Comparison of ENCODE assay signal across 9 mouse cellular contexts in the genomic region with DNA sequence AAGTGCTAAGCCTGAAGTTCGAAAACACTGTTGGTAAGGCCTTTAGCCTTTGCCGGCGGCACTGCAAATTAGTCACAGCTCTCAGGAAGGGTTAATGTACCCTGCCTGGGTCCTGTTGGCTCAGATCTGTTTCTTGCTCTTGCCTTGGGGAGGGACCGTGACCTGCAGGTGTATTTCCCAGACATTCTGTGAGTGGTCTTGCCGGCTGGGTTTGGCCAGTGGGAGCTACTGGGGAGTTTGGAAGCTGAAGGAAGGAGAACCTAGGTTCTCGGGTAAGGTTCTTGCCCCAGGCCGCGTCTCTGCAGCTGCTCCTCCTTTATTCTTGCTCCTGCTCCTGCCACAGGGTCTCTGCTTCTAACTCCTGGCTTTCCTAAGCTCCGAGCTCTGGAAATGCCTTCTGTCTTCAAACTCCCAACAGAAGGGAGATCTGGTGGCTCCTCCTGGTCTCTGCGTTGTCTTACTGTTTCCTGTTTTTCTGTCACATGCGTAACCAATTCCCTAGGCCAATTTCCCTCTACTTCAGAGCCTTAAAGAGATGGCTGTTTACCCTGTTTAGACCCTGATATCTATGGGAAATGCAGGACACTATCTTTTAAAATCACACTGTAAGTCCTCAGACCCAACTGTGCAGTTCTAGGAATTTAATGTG. TPM values are rescaled to one million over a fixed set of nuclear protein-coding genes. Genes with fewer than 3 reads are reported as not detected.
DNase-seq lines count a peak whose midpoint lies in the region; ATAC-seq lines count a peak whose summit lies in the region.
"Had no signal": no experiment of that assay in that cellular context is flagged by ENCODE, and none has a peak within 500 bp of the region (broad histone marks: within the 10 kb centered on the region; RNA-seq: fewer than 3 reads in every experiment).

No protein-coding gene starts in this region.

- peak overlapping the region; percentile 100 for H3K4me3 ChIP-seq in erythroblast, embryonic 14.5 days (replicated peaks)
- peak overlapping the region; percentile 9 for H3K4me3 ChIP-seq in lung, embryonic 16.5 days (ENCODE audit: low read length)
- H3K4me3 ChIP-seq in intestine, embryonic 16.5 days (ENCODE audit: low read length): 0 out of 2 replicates have a peak overlapping the region, but pooled peaks have one; percentile 9
- H3K4me3 ChIP-seq in stomach, embryonic 14.5 days (ENCODE audit: low read depth, low read length): no peak overlapping the region

- no peaks in the 10 kb centered on the region for H3K27me3 ChIP-seq in erythroblast, embryonic 14.5 days (ENCODE audit: control insufficient read depth)
- H3K27me3 ChIP-seq in lung, embryonic 16.5 days (ENCODE audit: control insufficient read depth, insufficient read depth, low read depth, low read length): no peaks in the 10 kb centered on the region
- H3K27me3 ChIP-seq in intestine, embryonic 16.5 days (replicated peaks; ENCODE audit: control insufficient read depth, insufficient read depth, low read length): no peaks in the 10 kb centered on the region
- no peaks in the 10 kb centered on the region for H3K27me3 ChIP-seq in stomach, embryonic 14.5 days (ENCODE audit: control insufficient read depth, insufficient read depth, low read length)

- peaks cover 88% of the 10 kb centered on the region for H3K4me1 ChIP-seq in erythroblast, embryonic 14.5 days (ENCODE audit: control insufficient read depth)
- H3K4me1 ChIP-seq in lung, embryonic 16.5 days (replicated peaks; ENCODE audit: control insufficient read depth, insufficient read depth, low read length): peaks cover 34% of the 10 kb centered on the region
- H3K4me1 ChIP-seq in intestine, embryonic 16.5 days (ENCODE audit: control insufficient read depth, insufficient read depth, low read length): peaks cover 18% of the 10 kb centered on the region
- H3K4me1 ChIP-seq in stomach, embryonic 14.5 days (ENCODE audit: control insufficient read depth, insufficient read depth, low read length): peaks cover 35% of the 10 kb centered on the region

- peak overlapping the region; percentile 35 for H3K4me2 ChIP-seq in lung, embryonic 16.5 days (ENCODE audit: low read depth, low read length)
- peak overlapping the region; percentile 26; the same call in 1 of the 2 replicates for H3K4me2 ChIP-seq in intestine, embryonic 16.5 days (ENCODE audit: low read depth, low read length)
- H3K4me2 ChIP-seq in stomach, embryonic 14.5 days (replicated peaks; ENCODE audit: low read depth, low read length): peak overlapping the region; percentile 7; the same call in 1 of the 2 replicates

- 49% methylated on average over 11 of the region's 11 CpGs for WGBS in lung, embryonic 16.5 days
- WGBS in intestine, embryonic 16.5 days: 58% methylated on average over 11 of the region's 11 CpGs
- WGBS in stomach, embryonic 14.5 days: 52% methylated on average over 11 of the region's 11 CpGs

- peak overlapping the region; percentile 50 for H3K9ac ChIP-seq in lung, embryonic 16.5 days (ENCODE audit: low read length)
- peak overlapping the region; percentile 38; the same call in 1 of the 2 replicates for H3K9ac ChIP-seq in intestine, embryonic 16.5 days (ENCODE audit: low read depth, low read length)
- H3K9ac ChIP-seq in stomach, embryonic 14.5 days (replicated peaks; ENCODE audit: low read depth, low read length): no peak overlapping the region

- H3K36me3 ChIP-seq in erythroblast, embryonic 14.5 days (ENCODE audit: control insufficient read depth): peaks cover 44% of the 10 kb centered on the region
- no peaks in the 10 kb centered on the region; the same call in 1 of the 2 replicates for H3K36me3 ChIP-seq in lung, embryonic 16.5 days (ENCODE audit: control insufficient read depth, insufficient read depth, low read length)
- no peaks in the 10 kb centered on the region for H3K36me3 ChIP-seq in intestine, embryonic 16.5 days (ENCODE audit: control insufficient read depth, insufficient read depth, low read length)
- H3K36me3 ChIP-seq in stomach, embryonic 14.5 days (ENCODE audit: control insufficient read depth, insufficient read depth, low read length): no peaks in the 10 kb centered on the region

- peaks cover 6% of the 10 kb centered on the region for H3K9me3 ChIP-seq in erythroblast, embryonic 14.5 days (ENCODE audit: control insufficient read depth, low read length)
- H3K9me3 ChIP-seq in lung, embryonic 16.5 days (ENCODE audit: control insufficient read depth, low read length): peaks cover 4% of the 10 kb centered on the region; the same call in 1 of the 2 replicates
- H3K9me3 ChIP-seq in intestine, embryonic 16.5 days (ENCODE audit: control insufficient read depth, low read length): no peaks in the 10 kb centered on the region
- H3K9me3 ChIP-seq in stomach, embryonic 14.5 days (ENCODE audit: control insufficient read depth, low read depth, low read length): no peaks in the 10 kb centered on the region

- H3K27ac ChIP-seq in lung, embryonic 16.5 days (ENCODE audit: low read length): peak overlapping the region; percentile 88
- peak overlapping the region; percentile 52 for H3K27ac ChIP-seq in intestine, embryonic 16.5 days (ENCODE audit: low read length)
- H3K27ac ChIP-seq in stomach, embryonic 14.5 days (ENCODE audit: low read length): peak overlapping the region; percentile 49; the same call in 1 of the 2 replicates
- H3K27ac ChIP-seq: macrophage had no signal

- ATAC-seq in erythroblast, adult 5-6 weeks (replicated peaks; ENCODE audit: low FRiP score, poor library complexity, severe bottlenecking): no peak; the same call in 1 of the 2 replicates
- no peak for ATAC-seq in lung, embryonic 16.5 days (ENCODE audit: low read depth)
- ATAC-seq in intestine, embryonic 16.5 days: no peak
- ATAC-seq in stomach, embryonic 14.5 days (ENCODE audit: insufficient number of reproducible peaks, insufficient read depth, low FRiP score, low read depth): no peak

- DNase-seq in lung, postnatal 36 days: no peak
- DNase-seq in cerebellum, adult 18-20 months: no peak
- DNase-seq in ovary, adult 18-20 months (ENCODE audit: low spot score): no peak

RNA-seq across cellular contexts. Expression of gene Cyth3, which starts 3.8 kb away (rescaled TPM):
- 2.5 and 3.2 TPM in 2 replicates for polyA plus RNA-seq in erythroblast, embryonic 14.5 days (2012)
- total RNA-seq in erythroblast, adult 5-6 weeks (2015; ENCODE audit: low replicate concordance): 105 and 106 TPM in 2 replicates
- 145 and 205 TPM in 2 replicates for total RNA-seq in erythroblast, adult 5-6 weeks (2017; ENCODE audit: low replicate concordance)
- 61.5 and 65.7 TPM in 2 replicates for polyA plus RNA-seq in lung, embryonic 16.5 days (2015; fragmentation: Nextera tagmentation; extraction: Ambion mirVana)
- polyA plus RNA-seq in intestine, embryonic 16.5 days (2015; fragmentation: Nextera tagmentation; extraction: Ambion mirVana): 42.5 and 43.3 TPM in 2 replicates
- polyA plus RNA-seq in stomach, embryonic 14.5 days (2014; fragmentation: Nextera tagmentation; extraction: Ambion mirVana): 50.9 and 52.6 TPM in 2 replicates

Comparison
In these comparisons a context has a peak if more than half of its experiments do, and no peak if none do; other contexts are left out.
1. RNA of gene Cyth3, which starts 3.8 kb away (polyA plus RNA-seq): 61.5 to 65.7 TPM in lung, embryonic 16.5 days, 50.9 to 52.6 TPM in stomach, embryonic 14.5 days and 42.5 to 43.3 TPM in intestine, embryonic 16.5 days; 2.5 to 3.2 TPM in erythroblast, embryonic 14.5 days; every median in the first group is over 10 times any median in the second.
2. Peak in every context shown above with its lines, with median percentiles within 50 percentile points of each other: H3K27ac ChIP-seq and H3K4me2 ChIP-seq.